Mouse (Mus musculus) hindbrain, embryonic 15.5 days (tissue): Measurements from ENCODE around the gene Arl15. TPM values are rescaled to one million over a fixed set of nuclear protein-coding genes. Genes with fewer than 3 reads are reported as not detected.

Source experiments
- ATAC-seq: fragments of 200-750 bp; cut with Nextera tagmentation; 2 replicates; pipeline ENCODE4 v1.8.0; 2017; ENCODE audit warnings: low read depth, moderate number of reproducible peaks, moderate TSS enrichment; ENCODE audit not compliant: low FRiP score
- H3K27ac ChIP-seq: fragments of 300-500 bp; sonication (generic); replicated peaks from 2 replicates; pipeline ENCODE4 v1.5.1; 2015; ENCODE audit warnings: mild to moderate bottlenecking, inconsistent platforms
- H3K27me3 ChIP-seq: fragments of 300-500 bp; sonication (generic); 2 replicates; pipeline ENCODE4 v1.6.1; 2015; ENCODE audit warnings: control low read depth, inconsistent platforms
- H3K36me3 ChIP-seq: fragments of 300-500 bp; sonication (generic); 2 replicates; pipeline ENCODE4 v1.6.1; 2015; ENCODE audit warnings: control low read depth, inconsistent platforms
- H3K4me1 ChIP-seq: fragments of 300-500 bp; sonication (generic); replicated peaks from 2 replicates; pipeline ENCODE4 v1.6.1; 2015; ENCODE audit warnings: control low read depth, inconsistent platforms
- H3K4me2 ChIP-seq: fragments of 300-500 bp; sonication (generic); 2 replicates; pipeline ENCODE4 v1.6.1; 2015; ENCODE audit warnings: moderate library complexity, mild to moderate bottlenecking, inconsistent platforms
- H3K4me3 ChIP-seq: fragments of 300-500 bp; sonication (generic); 2 replicates; pipeline ENCODE4 v1.5.1; 2015; ENCODE audit warnings: mild to moderate bottlenecking, inconsistent platforms
- H3K9ac ChIP-seq: fragments of 300-500 bp; sonication (generic); 2 replicates; pipeline ENCODE4 v1.6.1; 2015; ENCODE audit warnings: inconsistent platforms
- H3K9me3 ChIP-seq: fragments of 300-500 bp; sonication (generic); 2 replicates; pipeline ENCODE4 v1.6.1; 2016; ENCODE audit warnings: control low read depth, inconsistent platforms
- WGBS: fragments of 180-500 bp; shearing (Covaris S2); methylation state at CpG from one replicate; pipeline ENCODE4 v1.1.7; 2015; 5-methylcytosine and 5-hydroxymethylcytosine counted together
- polyA plus RNA-seq: library from polyadenylated mRNA; unstranded; fragments of >200 nt; fragmentation: Nextera tagmentation; extraction: Ambion mirVana; gene quantifications from 2 replicates; pipeline ENCODE4 v1.2.1, GENCODE M21; 2015

The Arl15 gene
- polyA plus RNA-seq, 1 experiment from 2014 or later: 13.8 TPM

GRCm38 (mm10) chr13:113832947-113833346 lies 38.6 kb downstream of the Arl15 start:
- no peak for ATAC-seq
- Histone ChIP-seq H3K4me2 (no peak overlapping the region), H3K4me3 (no peak overlapping the region), H3K9me3 (no peaks in the 10 kb centered on the region), H3K27ac (no peak overlapping the region), H3K36me3 (no peaks in the 10 kb centered on the region), H3K4me1 (no peaks in the 10 kb centered on the region), H3K27me3 (no peaks in the 10 kb centered on the region), H3K9ac (no peak overlapping the region)
- WGBS: 91% methylated on average over 6 of the region's 6 CpGs

- H3K4me3 ChIP-seq: no peak overlapping the region
- WGBS: 93% methylated on average over 6 of the region's 6 CpGs
- no peaks in the 10 kb centered on the region for H3K9me3 ChIP-seq
- H3K27ac ChIP-seq: no peak overlapping the region
- H3K4me2 ChIP-seq: no peak overlapping the region
- H3K9ac ChIP-seq: no peak overlapping the region
- H3K27me3 ChIP-seq: no peaks in the 10 kb centered on the region
- no peaks in the 10 kb centered on the region for H3K4me1 ChIP-seq
- no peak for ATAC-seq
- no peaks in the 10 kb centered on the region for H3K36me3 ChIP-seq
These were observed 41.6 kb downstream of the Arl15 start for GRCm38 (mm10) chr13:113835921-113836320.

- Histone ChIP-seq H3K27me3 (no peaks in the 10 kb centered on the region), H3K4me3 (no peak overlapping the region), H3K4me1 (no peaks in the 10 kb centered on the region), H3K9ac (no peak overlapping the region), H3K9me3 (no peaks in the 10 kb centered on the region), H3K4me2 (no peak overlapping the region), H3K27ac (no peak overlapping the region), H3K36me3 (no peaks in the 10 kb centered on the region)
- 94% methylated on average over 16 of the region's 16 CpGs for WGBS
- ATAC-seq: no peak
These were observed 44.6 kb downstream of the Arl15 start for GRCm38 (mm10) chr13:113838601-113839576.

GRCm38 (mm10) chr13:113840421-113840820 lies 46.1 kb downstream of the Arl15 start:
- no peaks in the 10 kb centered on the region for H3K9me3 ChIP-seq
- no peak for ATAC-seq
- no peak overlapping the region for H3K4me3 ChIP-seq
- H3K9ac ChIP-seq: no peak overlapping the region
- H3K36me3 ChIP-seq: no peaks in the 10 kb centered on the region
- WGBS: 87% methylated on average over 6 of the region's 6 CpGs
- no peaks in the 10 kb centered on the region for H3K4me1 ChIP-seq
- H3K27ac ChIP-seq: no peak overlapping the region
- no peak overlapping the region for H3K4me2 ChIP-seq
- H3K27me3 ChIP-seq: no peaks in the 10 kb centered on the region

- Histone ChIP-seq H3K4me1 (no peaks in the 10 kb centered on the region; the same call in 1 of the 2 replicates), H3K27ac (no peak overlapping the region), H3K4me2 (no peak overlapping the region), H3K4me3 (no peak overlapping the region), H3K36me3 (no peaks in the 10 kb centered on the region), H3K27me3 (no peaks in the 10 kb centered on the region), H3K9me3 (no peaks in the 10 kb centered on the region), H3K9ac (no peak overlapping the region)
- 92% methylated on average over 14 of the region's 14 CpGs for WGBS
- no peak for ATAC-seq
These were observed 48.4 kb downstream of the Arl15 start for GRCm38 (mm10) chr13:113842411-113843309.

- Histone ChIP-seq H3K4me2 (no peak overlapping the region), H3K36me3 (no peaks in the 10 kb centered on the region), H3K9me3 (no peaks in the 10 kb centered on the region), H3K4me3 (no peak overlapping the region), H3K27me3 (no peaks in the 10 kb centered on the region), H3K27ac (no peak overlapping the region), H3K9ac (no peak overlapping the region), H3K4me1 (no peaks in the 10 kb centered on the region; the same call in 1 of the 2 replicates)
- no peak for ATAC-seq
- WGBS: 81% methylated on average over 3 of the region's 3 CpGs
These were observed 49.0 kb downstream of the Arl15 start for GRCm38 (mm10) chr13:113843310-113843649.

GRCm38 (mm10) chr13:113843901-113844300 lies 49.6 kb downstream of the Arl15 start:
- H3K9ac ChIP-seq: no peak overlapping the region
- WGBS: 97% methylated on average over 8 of the region's 8 CpGs
- no peak overlapping the region for H3K4me2 ChIP-seq
- ATAC-seq: no peak
- no peaks in the 10 kb centered on the region; the same call in 1 of the 2 replicates for H3K4me1 ChIP-seq
- no peaks in the 10 kb centered on the region for H3K27me3 ChIP-seq
- H3K4me3 ChIP-seq: no peak overlapping the region
- H3K27ac ChIP-seq: no peak overlapping the region
- no peaks in the 10 kb centered on the region for H3K36me3 ChIP-seq
- H3K9me3 ChIP-seq: no peaks in the 10 kb centered on the region

GRCm38 (mm10) chr13:113844717-113845116 lies 50.4 kb downstream of the Arl15 start:
- no peaks in the 10 kb centered on the region for H3K27me3 ChIP-seq
- H3K9me3 ChIP-seq: no peaks in the 10 kb centered on the region
- no peak overlapping the region for H3K4me2 ChIP-seq
- H3K27ac ChIP-seq: no peak overlapping the region
- H3K4me1 ChIP-seq: no peaks in the 10 kb centered on the region; the same call in 1 of the 2 replicates
- no peak overlapping the region for H3K9ac ChIP-seq
- WGBS: 94% methylated on average over 4 of the region's 4 CpGs
- no peak for ATAC-seq
- H3K4me3 ChIP-seq: no peak overlapping the region
- no peaks in the 10 kb centered on the region for H3K36me3 ChIP-seq

- Histone ChIP-seq H3K36me3 (no peaks in the 10 kb centered on the region), H3K4me1 (no peaks in the 10 kb centered on the region; the same call in 1 of the 2 replicates), H3K9ac (no peak overlapping the region), H3K4me2 (no peak overlapping the region), H3K4me3 (no peak overlapping the region), H3K27ac (no peak overlapping the region), H3K9me3 (no peaks in the 10 kb centered on the region), H3K27me3 (no peaks in the 10 kb centered on the region)
- no peak for ATAC-seq
- 70% methylated on average over 1 of the region's 1 CpGs for whole genome bisulfite sequencing
These were observed 50.9 kb downstream of the Arl15 start for GRCm38 (mm10) chr13:113845229-113845628.

- Histone ChIP-seq H3K4me2 (no peak overlapping the region), H3K9me3 (no peaks in the 10 kb centered on the region), H3K27me3 (no peaks in the 10 kb centered on the region), H3K4me1 (no peaks in the 10 kb centered on the region; the same call in 1 of the 2 replicates), H3K9ac (no peak overlapping the region), H3K36me3 (no peaks in the 10 kb centered on the region), H3K27ac (no peak overlapping the region), H3K4me3 (no peak overlapping the region)
- WGBS: 65% methylated on average over 10 of the region's 10 CpGs
- no peak for ATAC-seq
These were observed 52.1 kb downstream of the Arl15 start for GRCm38 (mm10) chr13:113846413-113846812.

- Histone ChIP-seq H3K27ac (no peak overlapping the region), H3K4me1 (peaks cover 3% of the 10 kb centered on the region), H3K9me3 (no peaks in the 10 kb centered on the region), H3K4me2 (no peak overlapping the region), H3K4me3 (no peak overlapping the region), H3K9ac (no peak overlapping the region), H3K27me3 (no peaks in the 10 kb centered on the region), H3K36me3 (no peaks in the 10 kb centered on the region)
- no peak for ATAC-seq
- WGBS: 76% methylated on average over 8 of the region's 8 CpGs
These were observed 56.2 kb downstream of the Arl15 start for GRCm38 (mm10) chr13:113850431-113851034.
